Mouse (Mus musculus): ENCODE measurements around the gene Tcfl5. TPM values are rescaled to one million over a fixed set of nuclear protein-coding genes. Genes with fewer than 3 reads are reported as not detected.
A peak's percentile ranks its signal among the peaks of the same experiment; 100 is the strongest.

Tcfl5 gene
- polyA plus RNA-seq, 2 experiments: 0.70 to 1.8 TPM

GRCm38 (mm10) chr2:180600569-180601021 lies 41.9 kb downstream of the Tcfl5 start:
- no peak for DNase-seq (ENCODE audit: low spot score)
- peak overlapping the region; percentile 64 for H3K9ac ChIP-seq (ENCODE audit: low read depth, low read length, severe bottlenecking)
- WGBS: 34% methylated on average over 9 of the region's 9 CpGs
- no peaks in the 10 kb centered on the region for H3K9me3 ChIP-seq (ENCODE audit: control insufficient read depth, low read length)
- peaks cover 15% of the 10 kb centered on the region for H3K4me1 ChIP-seq (ENCODE audit: control insufficient read depth, insufficient read depth, low read length)
- peaks cover 11% of the 10 kb centered on the region for H3K36me3 ChIP-seq (ENCODE audit: control insufficient read depth, insufficient read depth, low read length)
- TF ChIP-seq POLR2A (IDR thresholded peaks at IDR 0.05; ENCODE audit: borderline replicate concordance, extremely low read depth, insufficient read depth, insufficient read length): no peak
- peak overlapping the region; percentile 71 for H3K27ac ChIP-seq (replicated peaks; ENCODE audit: low read depth, low read length)
- H3K4me2 ChIP-seq (replicated peaks; ENCODE audit: low read depth, low read length, severe bottlenecking): peak overlapping the region; percentile 65
- ATAC-seq (ENCODE audit: low FRiP score, low read depth): no peak
- 0 out of 2 replicates have a peak, but pooled peaks cover 6% of the 10 kb centered on the region for H3K27me3 ChIP-seq (ENCODE audit: control insufficient read depth, insufficient read depth, low read length)
- peak overlapping the region; percentile 47 for H3K4me3 ChIP-seq (replicated peaks; ENCODE audit: low read length)

DNA sequence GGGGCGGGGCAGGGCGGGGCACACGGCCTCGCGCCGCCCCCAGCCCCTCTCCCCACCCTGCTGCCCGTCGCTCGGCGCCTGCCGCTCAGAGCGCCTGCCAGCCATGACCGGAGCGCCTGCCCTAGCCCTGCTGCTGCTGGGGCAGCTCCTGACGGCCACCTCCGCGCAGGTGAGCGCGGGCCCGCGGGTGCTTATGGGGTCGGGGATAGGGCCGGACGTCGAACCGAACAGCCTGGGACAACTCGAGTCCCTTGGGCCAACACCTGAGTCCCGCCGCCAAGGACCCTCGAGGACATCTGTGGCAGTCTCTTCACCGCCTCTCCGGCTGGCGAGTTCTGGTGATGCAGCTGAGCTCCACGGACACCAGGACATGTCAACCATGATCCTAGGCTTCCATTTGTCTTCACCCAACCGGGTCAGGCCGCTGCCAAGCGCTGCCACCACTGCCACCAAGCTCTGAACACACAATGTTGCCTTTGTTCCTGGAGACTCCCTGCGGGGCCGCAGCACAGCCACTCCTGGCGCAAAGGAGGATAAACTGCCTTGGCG lies 44.3 kb downstream of the Tcfl5 start:
- Histone ChIP-seq H3K9me3 (ENCODE audit: control insufficient read depth, low read length) (no peaks in the 10 kb centered on the region), H3K4me1 (ENCODE audit: control insufficient read depth, insufficient read depth, low read length) (peaks cover 13% of the 10 kb centered on the region), H3K9ac (ENCODE audit: low read depth, low read length, severe bottlenecking) (peak overlapping the region; percentile 64), H3K27me3 (ENCODE audit: control insufficient read depth, insufficient read depth, low read length) (0 out of 2 replicates have a peak, but pooled peaks cover 6% of the 10 kb centered on the region), H3K4me3 (replicated peaks; ENCODE audit: low read length) (peak overlapping the region; percentile 47), H3K27ac (replicated peaks; ENCODE audit: low read depth, low read length) (peak overlapping the region; percentile 88), H3K4me2 (replicated peaks; ENCODE audit: low read depth, low read length, severe bottlenecking) (peak overlapping the region; percentile 65), H3K36me3 (ENCODE audit: control insufficient read depth, insufficient read depth, low read length) (peaks cover 35% of the 10 kb centered on the region)
- DNase-seq (ENCODE audit: low spot score) (peak; percentile 12), ATAC-seq (ENCODE audit: low FRiP score, low read depth) (peak; percentile 72)
- peak; percentile 69; the same call in 1 of the 2 replicates for TF ChIP-seq POLR2A (IDR thresholded peaks at IDR 0.05; ENCODE audit: borderline replicate concordance, extremely low read depth, insufficient read depth, insufficient read length)
- 1% methylated on average over 35 of the region's 41 CpGs for WGBS

DNA sequence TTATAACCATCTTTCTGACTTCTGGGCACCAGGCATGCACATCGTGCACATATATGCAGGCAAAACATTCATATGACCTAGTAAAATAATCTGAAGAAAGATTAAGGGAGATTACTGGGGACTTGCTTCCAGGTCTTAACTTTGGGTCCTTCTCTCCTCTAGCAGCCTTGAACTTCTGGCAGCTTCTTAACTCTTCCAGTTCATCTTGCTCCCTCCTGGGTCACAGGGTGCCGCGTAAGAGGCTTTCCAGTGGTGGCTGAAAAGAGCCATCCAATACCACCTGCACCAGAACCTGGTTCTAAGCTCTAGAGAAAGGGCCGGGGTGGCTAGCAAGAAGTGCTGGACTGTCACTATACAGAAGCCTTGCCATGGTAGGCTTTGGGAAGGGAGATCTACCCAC lies 45.0 kb downstream of the Tcfl5 start, which contains the start of gene Col9a3:
TSS of gene Col9a3 (plus strand) at position 301 of the 400 bp plus-strand sequence.
- Histone ChIP-seq H3K4me1 (ENCODE audit: control insufficient read depth, insufficient read depth, low read length) (peaks cover 13% of the 10 kb centered on the region), H3K36me3 (ENCODE audit: control insufficient read depth, insufficient read depth, low read length) (peaks cover 39% of the 10 kb centered on the region), H3K9ac (ENCODE audit: low read depth, low read length, severe bottlenecking) (peak within 1 kb of the TSS; percentile 64), H3K4me2 (replicated peaks; ENCODE audit: low read depth, low read length, severe bottlenecking) (peak within 1 kb of the TSS; percentile 65), H3K27me3 (ENCODE audit: control insufficient read depth, insufficient read depth, low read length) (0 out of 2 replicates have a peak, but pooled peaks cover 6% of the 10 kb centered on the region), H3K4me3 (replicated peaks; ENCODE audit: low read length) (peak within 1 kb of the TSS; percentile 47), H3K9me3 (ENCODE audit: control insufficient read depth, low read length) (no peaks in the 10 kb centered on the region), H3K27ac (replicated peaks; ENCODE audit: low read depth, low read length) (peak within 1 kb of the TSS; percentile 88)
- 37% methylated on average over 4 of the region's 4 CpGs for WGBS
- TF ChIP-seq POLR2A (IDR thresholded peaks at IDR 0.05; ENCODE audit: borderline replicate concordance, extremely low read depth, insufficient read depth, insufficient read length): no peak
- DNase-seq (ENCODE audit: low spot score) (no peak), ATAC-seq (ENCODE audit: low FRiP score, low read depth) (no peak)

GRCm38 (mm10) chr2:180589123-180589831 lies 53.2 kb downstream of the Tcfl5 start, which contains the start of gene Ogfr:
TSS of gene Ogfr (plus strand) at chr2:180589245.
- peak within 1 kb of the TSS; percentile 92 for H3K4me3 ChIP-seq (replicated peaks; ENCODE audit: low read length)
- TF ChIP-seq POLR2A (IDR thresholded peaks at IDR 0.05; ENCODE audit: borderline replicate concordance, extremely low read depth, insufficient read depth, insufficient read length): peak; percentile 65; the same call in 1 of the 2 replicates

DNA sequence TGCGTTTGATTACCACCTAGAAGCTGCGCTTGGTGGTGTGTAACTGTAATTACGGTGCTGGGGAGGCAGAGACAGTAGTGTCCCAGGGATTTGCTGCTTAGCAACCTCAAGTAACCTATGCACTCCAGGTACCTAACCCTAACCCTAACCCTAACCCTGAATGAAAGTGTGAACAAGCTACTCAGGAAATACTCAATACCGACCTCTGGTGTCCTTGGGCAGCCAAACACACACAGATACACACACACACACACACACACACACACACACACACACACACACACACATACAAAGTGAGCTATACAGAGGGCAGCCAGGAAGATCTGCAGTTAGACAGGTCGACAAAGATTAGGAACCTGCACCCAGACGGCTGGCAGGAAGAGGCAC lies 53.8 kb downstream of the Tcfl5 start:
- H3K36me3 ChIP-seq (ENCODE audit: control insufficient read depth, insufficient read depth, low read length): peaks cover 55% of the 10 kb centered on the region
- H3K4me1 ChIP-seq (ENCODE audit: control insufficient read depth, insufficient read depth, low read length): peaks cover 13% of the 10 kb centered on the region
- DNase-seq (ENCODE audit: low spot score) (no peak), ATAC-seq (ENCODE audit: low FRiP score, low read depth) (no peak; the same call in 1 of the 2 replicates)
- H3K27me3 ChIP-seq (ENCODE audit: control insufficient read depth, insufficient read depth, low read length): no peaks in the 10 kb centered on the region
- WGBS: 44% methylated on average over 6 of the region's 6 CpGs
- H3K9me3 ChIP-seq (ENCODE audit: control insufficient read depth, low read length): no peaks in the 10 kb centered on the region
- no peak for TF ChIP-seq POLR2A (IDR thresholded peaks at IDR 0.05; ENCODE audit: borderline replicate concordance, extremely low read depth, insufficient read depth, insufficient read length)
- H3K9ac ChIP-seq (ENCODE audit: low read depth, low read length, severe bottlenecking): peak overlapping the region; percentile 90
- H3K4me3 ChIP-seq (replicated peaks; ENCODE audit: low read length): peak overlapping the region; percentile 92
- peak overlapping the region; percentile 78 for H3K4me2 ChIP-seq (replicated peaks; ENCODE audit: low read depth, low read length, severe bottlenecking)
- peak overlapping the region; percentile 87 for H3K27ac ChIP-seq (replicated peaks; ENCODE audit: low read depth, low read length)

More at GRCm38 (mm10) chr2:180589123-180589831, 53.2 kb downstream of the Tcfl5 start, which contains the start of gene Ogfr:
- DNase-seq (ENCODE audit: low spot score) (peak; percentile 91), ATAC-seq (ENCODE audit: low FRiP score, low read depth) (peak; percentile 94)
- peak within 1 kb of the TSS; percentile 78 for H3K4me2 ChIP-seq (replicated peaks; ENCODE audit: low read depth, low read length, severe bottlenecking)
- peak within 1 kb of the TSS; percentile 90 for H3K9ac ChIP-seq (ENCODE audit: low read depth, low read length, severe bottlenecking)
- H3K36me3 ChIP-seq (ENCODE audit: control insufficient read depth, insufficient read depth, low read length): peaks cover 56% of the 10 kb centered on the region
- H3K4me1 ChIP-seq (ENCODE audit: control insufficient read depth, insufficient read depth, low read length): peaks cover 11% of the 10 kb centered on the region
- no peaks in the 10 kb centered on the region for H3K27me3 ChIP-seq (ENCODE audit: control insufficient read depth, insufficient read depth, low read length)
- H3K27ac ChIP-seq (replicated peaks; ENCODE audit: low read depth, low read length): peak within 1 kb of the TSS; percentile 87
- under 1% methylated on average over 40 of the region's 67 CpGs for WGBS
- no peaks in the 10 kb centered on the region for H3K9me3 ChIP-seq (ENCODE audit: control insufficient read depth, low read length)
